Mouse (Mus musculus): Measurements from ENCODE around the gene Eva1a. TPM values are rescaled to one million over a fixed set of nuclear protein-coding genes. Genes with fewer than 3 reads are reported as not detected.

Gene Eva1a
- total RNA-seq (2023), result not detected

GRCm38 (mm10) chr6:82040834-82041487 is at the start of gene Eva1a:
Gene Eva1a (plus strand): TSS chr6:82041043.

Other genes with a start within 250 kb of the Eva1a start
- gene Gcfc2, start 117.4 kb upstream of the Eva1a start, total RNA-seq (2023), result 10 to 100 TPM; 25.2 to 29.6 TPM
- 10 to 100 TPM; 26.0 to 30.5 TPM for gene Mrpl19, start 75.1 kb upstream of the Eva1a start, total RNA-seq (2023)

Measured in B cell, adult 67 days (primary cell).